Mouse (Mus musculus): ENCODE results near the gene Nek9. TPM values are rescaled to one million over a fixed set of nuclear protein-coding genes. Genes with fewer than 3 reads are reported as not detected.
A peak's percentile ranks its signal among the peaks of the same experiment; 100 is the strongest.

Gene Nek9
- polyA plus RNA-seq, 1 experiment from 2014 or later, result 19.1 TPM

GRCm38 (mm10) chr12:85339947-85340346, 785 bp upstream of the Nek9 start:
- Histone ChIP-seq H3K4me2 (replicated peaks; ENCODE audit: low read depth, low read length) (peak overlapping the region; percentile 69), H3K9ac (ENCODE audit: low read depth, low read length) (no peak overlapping the region), H3K27ac (ENCODE audit: low read depth, low read length) (no peak overlapping the region), H3K4me3 (ENCODE audit: low read length) (peak overlapping the region; percentile 86), H3K27me3 (ENCODE audit: control insufficient read depth, insufficient read depth, low read length) (no peaks in the 10 kb centered on the region), H3K9me3 (ENCODE audit: control insufficient read depth, low read length) (no peaks in the 10 kb centered on the region), H3K36me3 (ENCODE audit: control insufficient read depth, insufficient read depth, low read length) (peaks cover 26% of the 10 kb centered on the region), H3K4me1 (ENCODE audit: control insufficient read depth, insufficient read depth, low read length) (0 out of 2 replicates have a peak, but pooled peaks cover 13% of the 10 kb centered on the region)
- ATAC-seq (ENCODE audit: low FRiP score, low TSS enrichment), result no peak
- WGBS, result 30% methylated on average over 4 of the region's 4 CpGs

- Histone ChIP-seq H3K9ac (ENCODE audit: low read depth, low read length) (peak overlapping the region; percentile 98), H3K4me2 (replicated peaks; ENCODE audit: low read depth, low read length) (peak overlapping the region; percentile 69), H3K27me3 (ENCODE audit: control insufficient read depth, insufficient read depth, low read length) (no peaks in the 10 kb centered on the region), H3K9me3 (ENCODE audit: control insufficient read depth, low read length) (no peaks in the 10 kb centered on the region), H3K27ac (ENCODE audit: low read depth, low read length) (peak overlapping the region; percentile 84), H3K36me3 (ENCODE audit: control insufficient read depth, insufficient read depth, low read length) (peaks cover 22% of the 10 kb centered on the region), H3K4me1 (ENCODE audit: control insufficient read depth, insufficient read depth, low read length) (0 out of 2 replicates have a peak, but pooled peaks cover 13% of the 10 kb centered on the region), H3K4me3 (ENCODE audit: low read length) (peak overlapping the region; percentile 86)
- ATAC-seq (ENCODE audit: low FRiP score, low TSS enrichment), result peak; percentile 80
- WGBS, result under 1% methylated on average over 39 of the region's 42 CpGs
Measured at GRCm38 (mm10) chr12:85338815-85339214, 347 bp downstream of the Nek9 start.

DNA sequence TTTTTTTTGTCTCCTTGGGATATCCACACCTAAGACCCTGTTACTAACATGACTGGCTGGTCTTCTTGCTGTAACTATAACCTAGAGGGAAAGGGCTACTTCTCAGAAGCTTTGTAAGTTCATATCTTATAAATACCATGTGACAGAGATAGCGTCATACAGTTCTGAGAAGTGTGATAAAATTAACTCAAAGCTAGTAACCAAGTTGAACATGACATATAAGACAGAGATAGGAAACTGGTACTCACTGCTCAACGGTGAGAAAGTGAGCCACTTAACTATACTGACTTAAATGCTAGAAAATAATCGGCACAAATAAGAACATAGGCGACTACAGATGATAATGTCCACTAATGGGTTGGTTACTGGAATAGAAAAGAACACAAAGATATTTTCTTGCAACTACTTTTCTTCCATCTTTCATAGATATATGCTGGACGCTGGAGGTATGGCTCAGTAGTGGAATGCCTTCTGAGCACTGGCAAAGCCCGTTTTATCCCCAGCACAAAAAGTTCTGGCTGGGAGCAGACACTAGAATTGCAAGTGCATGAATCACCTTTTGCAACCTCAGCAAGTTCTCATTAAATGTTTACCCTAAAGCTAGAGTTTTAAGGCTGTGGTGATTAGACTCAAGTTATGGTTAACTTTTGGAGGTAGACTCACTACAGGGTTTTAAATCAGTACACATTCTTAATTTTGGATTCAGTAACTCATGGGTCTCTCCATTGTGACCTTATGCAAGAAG, 1.4 kb downstream of the Nek9 start:
- Histone ChIP-seq H3K9me3 (ENCODE audit: control insufficient read depth, low read length) (no peaks in the 10 kb centered on the region), H3K4me2 (replicated peaks; ENCODE audit: low read depth, low read length) (peak overlapping the region; percentile 69), H3K4me1 (ENCODE audit: control insufficient read depth, insufficient read depth, low read length) (0 out of 2 replicates have a peak, but pooled peaks cover 13% of the 10 kb centered on the region), H3K27ac (ENCODE audit: low read depth, low read length) (no peak overlapping the region), H3K9ac (ENCODE audit: low read depth, low read length) (no peak overlapping the region), H3K36me3 (ENCODE audit: control insufficient read depth, insufficient read depth, low read length) (peaks cover 30% of the 10 kb centered on the region), H3K27me3 (ENCODE audit: control insufficient read depth, insufficient read depth, low read length) (no peaks in the 10 kb centered on the region), H3K4me3 (ENCODE audit: low read length) (peak overlapping the region; percentile 86)
- 87% methylated on average over 6 of the region's 6 CpGs for WGBS
- ATAC-seq (ENCODE audit: low FRiP score, low TSS enrichment), result no peak

- H3K9ac ChIP-seq (ENCODE audit: low read depth, low read length), result no peak overlapping the region
- WGBS, result 92% methylated on average over 7 of the region's 7 CpGs
- H3K36me3 ChIP-seq (ENCODE audit: control insufficient read depth, insufficient read depth, low read length), result peaks cover 79% of the 10 kb centered on the region
- no peaks in the 10 kb centered on the region for H3K27me3 ChIP-seq (ENCODE audit: control insufficient read depth, insufficient read depth, low read length)
- H3K9me3 ChIP-seq (ENCODE audit: control insufficient read depth, low read length), result no peaks in the 10 kb centered on the region
- no peak overlapping the region for H3K4me3 ChIP-seq (ENCODE audit: low read length)
- no peaks in the 10 kb centered on the region for H3K4me1 ChIP-seq (ENCODE audit: control insufficient read depth, insufficient read depth, low read length)
- H3K4me2 ChIP-seq (replicated peaks; ENCODE audit: low read depth, low read length), result no peak overlapping the region
- H3K27ac ChIP-seq (ENCODE audit: low read depth, low read length), result no peak overlapping the region
- ATAC-seq (ENCODE audit: low FRiP score, low TSS enrichment), result no peak
Measured at GRCm38 (mm10) chr12:85330153-85330552, 9.0 kb downstream of the Nek9 start.

- WGBS, result 82% methylated on average over 3 of the region's 3 CpGs
- no peak overlapping the region for H3K27ac ChIP-seq (ENCODE audit: low read depth, low read length)
- ATAC-seq (ENCODE audit: low FRiP score, low TSS enrichment), result no peak
- 0 out of 2 replicates have a peak, but pooled peaks cover 3% of the 10 kb centered on the region for H3K4me1 ChIP-seq (ENCODE audit: control insufficient read depth, insufficient read depth, low read length)
- no peaks in the 10 kb centered on the region for H3K9me3 ChIP-seq (ENCODE audit: control insufficient read depth, low read length)
- H3K9ac ChIP-seq (ENCODE audit: low read depth, low read length), result no peak overlapping the region
- peaks cover 90% of the 10 kb centered on the region for H3K36me3 ChIP-seq (ENCODE audit: control insufficient read depth, insufficient read depth, low read length)
- H3K4me3 ChIP-seq (ENCODE audit: low read length), result no peak overlapping the region
- no peak overlapping the region for H3K4me2 ChIP-seq (replicated peaks; ENCODE audit: low read depth, low read length)
- no peaks in the 10 kb centered on the region for H3K27me3 ChIP-seq (ENCODE audit: control insufficient read depth, insufficient read depth, low read length)
Measured at GRCm38 (mm10) chr12:85308651-85309050, 30.5 kb downstream of the Nek9 start.

DNA sequence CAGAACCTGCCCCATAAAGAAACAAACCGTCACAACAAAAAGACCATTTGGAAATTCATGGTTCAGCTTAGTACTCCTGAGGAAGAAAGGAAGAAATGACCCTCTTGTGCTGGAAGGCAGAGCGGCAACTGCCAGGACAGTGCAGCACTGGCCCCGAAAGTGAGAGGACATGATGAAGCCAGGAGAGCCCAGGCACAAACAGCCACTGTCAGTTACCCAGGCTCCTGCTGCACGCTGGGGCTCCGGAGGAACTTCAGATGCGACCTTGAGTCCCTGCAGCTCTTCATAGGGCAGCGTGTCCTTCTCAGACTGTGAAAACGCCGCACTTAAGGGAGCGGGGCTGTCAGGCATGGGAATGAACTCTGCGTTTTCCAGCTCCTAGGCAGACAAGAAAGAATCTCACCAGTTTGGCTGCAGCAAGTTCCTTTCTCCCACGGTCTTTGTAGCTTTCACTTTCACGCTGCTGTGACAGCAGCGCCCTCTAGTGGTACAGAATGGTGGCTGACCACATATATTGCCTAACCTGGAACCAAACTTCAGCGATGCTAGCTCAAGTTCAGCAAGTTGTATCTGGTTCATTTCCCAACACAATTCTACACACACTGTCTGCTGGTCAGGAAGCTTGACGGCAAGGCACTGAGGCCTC, 33.8 kb downstream of the Nek9 start:
- 0 out of 2 replicates have a peak, but pooled peaks cover 3% of the 10 kb centered on the region for H3K4me1 ChIP-seq (ENCODE audit: control insufficient read depth, insufficient read depth, low read length)
- H3K27ac ChIP-seq (ENCODE audit: low read depth, low read length), result peak overlapping the region; percentile 51; the same call in 1 of the 2 replicates
- H3K9ac ChIP-seq (ENCODE audit: low read depth, low read length), result 0 out of 2 replicates have a peak overlapping the region, but pooled peaks have one; percentile 18
- WGBS, result 39% methylated on average over 16 of the region's 16 CpGs
- peaks cover 87% of the 10 kb centered on the region for H3K36me3 ChIP-seq (ENCODE audit: control insufficient read depth, insufficient read depth, low read length)
- H3K27me3 ChIP-seq (ENCODE audit: control insufficient read depth, insufficient read depth, low read length), result no peaks in the 10 kb centered on the region
- H3K4me3 ChIP-seq (ENCODE audit: low read length), result no peak overlapping the region
- peak; percentile 67 for ATAC-seq (ENCODE audit: low FRiP score, low TSS enrichment)
- H3K4me2 ChIP-seq (replicated peaks; ENCODE audit: low read depth, low read length), result no peak overlapping the region
- no peaks in the 10 kb centered on the region for H3K9me3 ChIP-seq (ENCODE audit: control insufficient read depth, low read length)

- ATAC-seq (ENCODE audit: low FRiP score, low TSS enrichment), result no peak
- WGBS, result 56% methylated on average over 4 of the region's 4 CpGs
- Histone ChIP-seq H3K4me3 (ENCODE audit: low read length) (no peak overlapping the region), H3K9me3 (ENCODE audit: control insufficient read depth, low read length) (no peaks in the 10 kb centered on the region), H3K27me3 (ENCODE audit: control insufficient read depth, insufficient read depth, low read length) (no peaks in the 10 kb centered on the region), H3K9ac (ENCODE audit: low read depth, low read length) (no peak overlapping the region), H3K4me2 (replicated peaks; ENCODE audit: low read depth, low read length) (no peak overlapping the region), H3K36me3 (ENCODE audit: control insufficient read depth, insufficient read depth, low read length) (peaks cover 83% of the 10 kb centered on the region), H3K4me1 (ENCODE audit: control insufficient read depth, insufficient read depth, low read length) (0 out of 2 replicates have a peak, but pooled peaks cover 3% of the 10 kb centered on the region), H3K27ac (ENCODE audit: low read depth, low read length) (no peak overlapping the region)
Measured at GRCm38 (mm10) chr12:85304725-85305124, 34.4 kb downstream of the Nek9 start.

DNA sequence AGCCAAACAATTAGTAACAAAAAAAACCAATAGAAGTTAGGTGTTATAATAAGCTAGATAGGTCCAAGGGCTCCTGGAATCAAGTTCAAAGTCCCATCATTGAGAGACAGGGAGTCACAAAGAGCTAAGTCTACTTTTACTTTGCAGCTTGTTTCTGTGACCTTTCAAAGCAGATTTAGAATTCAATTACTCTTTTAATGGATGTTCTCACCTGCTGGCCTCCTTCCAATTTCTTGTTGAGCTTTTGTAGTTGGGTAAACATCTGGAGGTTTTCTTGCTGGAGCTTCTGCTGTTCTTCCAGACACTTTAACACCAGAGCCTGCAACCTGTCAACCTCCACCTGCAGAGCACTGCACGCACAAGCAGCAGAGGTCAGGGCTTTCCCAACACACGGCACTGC, 35.9 kb downstream of the Nek9 start:
- Histone ChIP-seq H3K36me3 (ENCODE audit: control insufficient read depth, insufficient read depth, low read length) (peaks cover 68% of the 10 kb centered on the region), H3K27ac (ENCODE audit: low read depth, low read length) (no peak overlapping the region), H3K4me3 (ENCODE audit: low read length) (no peak overlapping the region), H3K9me3 (ENCODE audit: control insufficient read depth, low read length) (no peaks in the 10 kb centered on the region), H3K4me2 (replicated peaks; ENCODE audit: low read depth, low read length) (no peak overlapping the region), H3K27me3 (ENCODE audit: control insufficient read depth, insufficient read depth, low read length) (no peaks in the 10 kb centered on the region), H3K4me1 (ENCODE audit: control insufficient read depth, insufficient read depth, low read length) (peaks cover 6% of the 10 kb centered on the region), H3K9ac (ENCODE audit: low read depth, low read length) (no peak overlapping the region)
- ATAC-seq (ENCODE audit: low FRiP score, low TSS enrichment), result no peak
- 49% methylated on average over 2 of the region's 2 CpGs for WGBS

DNA sequence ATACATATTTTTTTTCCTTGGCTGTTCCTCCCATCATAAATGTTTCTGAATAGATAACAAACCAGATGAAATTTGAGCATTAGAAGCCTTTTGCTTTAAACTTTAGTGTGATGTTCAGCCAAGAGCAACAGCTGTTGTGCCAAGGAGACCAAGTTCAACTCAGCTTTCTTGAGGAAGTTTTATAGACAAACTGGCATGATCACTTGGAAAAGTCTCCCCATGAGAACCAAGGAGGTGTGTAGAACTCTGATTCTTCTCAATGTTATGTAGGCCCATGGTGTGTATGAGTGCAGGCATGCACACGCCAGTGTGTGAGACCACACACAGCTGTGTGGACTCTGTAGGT, 40.4 kb downstream of the Nek9 start:
- 53% methylated on average over 1 of the region's 1 CpGs for WGBS
- Histone ChIP-seq H3K9me3 (ENCODE audit: control insufficient read depth, low read length) (peaks cover 12% of the 10 kb centered on the region), H3K36me3 (ENCODE audit: control insufficient read depth, insufficient read depth, low read length) (peaks cover 33% of the 10 kb centered on the region), H3K4me1 (ENCODE audit: control insufficient read depth, insufficient read depth, low read length) (peaks cover 17% of the 10 kb centered on the region), H3K9ac (ENCODE audit: low read depth, low read length) (no peak overlapping the region), H3K27me3 (ENCODE audit: control insufficient read depth, insufficient read depth, low read length) (no peaks in the 10 kb centered on the region), H3K4me3 (ENCODE audit: low read length) (no peak overlapping the region), H3K27ac (ENCODE audit: low read depth, low read length) (peak overlapping the region; percentile 0; the same call in 1 of the 2 replicates), H3K4me2 (replicated peaks; ENCODE audit: low read depth, low read length) (no peak overlapping the region)
- ATAC-seq (ENCODE audit: low FRiP score, low TSS enrichment), result no peak
